Mouse (Mus musculus) midbrain, embryonic 11.5 days (tissue): Measurements from ENCODE around the gene Klf5. TPM values are rescaled to one million over a fixed set of nuclear protein-coding genes. Genes with fewer than 3 reads are reported as not detected.

Experiments used
- ATAC-seq: fragments of 200-750 bp; cut with Nextera tagmentation; 2 replicates; pipeline ENCODE4 v1.8.0; 2017; ENCODE audit warnings: moderate TSS enrichment, moderate library complexity; ENCODE audit not compliant: low FRiP score
- DNase-seq: peaks from one replicate; pipeline ENCODE4 v3.0.0; 2015; ENCODE audit warnings: low spot score; ENCODE audit errors: missing footprints
- H3K27ac ChIP-seq: fragments of 300-500 bp; sonication (generic); 2 replicates; pipeline ENCODE4 v1.5.1; 2014; ENCODE audit warnings: low read depth, low read length
- H3K27me3 ChIP-seq: fragments of 300-500 bp; sonication (generic); 2 replicates; pipeline ENCODE4 v1.6.1; 2014; ENCODE audit warnings: mild to moderate bottlenecking, low read length, moderate library complexity, mixed read lengths; ENCODE audit not compliant: control insufficient read depth, insufficient read depth
- H3K36me3 ChIP-seq: fragments of 300-500 bp; sonication (generic); 2 replicates; pipeline ENCODE4 v1.6.1; 2014; ENCODE audit warnings: mild to moderate bottlenecking, low read length, moderate library complexity, mixed read lengths; ENCODE audit not compliant: control insufficient read depth, insufficient read depth
- H3K4me1 ChIP-seq: fragments of 300-500 bp; sonication (generic); 2 replicates; pipeline ENCODE4 v1.6.1; 2014; ENCODE audit warnings: low read length; ENCODE audit not compliant: control insufficient read depth, insufficient read depth
- H3K4me2 ChIP-seq: fragments of 300-500 bp; sonication (generic); 2 replicates; pipeline ENCODE4 v1.6.1; 2014; ENCODE audit warnings: mild to moderate bottlenecking, moderate library complexity
- H3K4me3 ChIP-seq: fragments of 300-500 bp; sonication (generic); 2 replicates; pipeline ENCODE4 v1.5.1; 2014; ENCODE audit warnings: low read depth, low read length
- H3K9ac ChIP-seq: fragments of 300-500 bp; sonication (generic); 2 replicates; pipeline ENCODE4 v1.6.1; 2014; ENCODE audit warnings: low read length
- H3K9me3 ChIP-seq: fragments of 300-500 bp; sonication (generic); 2 replicates; pipeline ENCODE4 v1.6.1; 2016; ENCODE audit warnings: low read length; ENCODE audit not compliant: control insufficient read depth
- WGBS: fragments of 180-500 bp; shearing (Covaris S2); extraction: QIAGEN DNeasy Blood & Tissue Kit; methylation state at CpG from one replicate; pipeline ENCODE4 v1.1.7; 2014; 5-methylcytosine and 5-hydroxymethylcytosine counted together
- polyA plus RNA-seq: library from polyadenylated mRNA; unstranded; fragments of >200 nt; fragmentation: Nextera tagmentation; extraction: Ambion mirVana; gene quantifications from 2 replicates; pipeline ENCODE4 v1.2.1, GENCODE M21; 2014

The Klf5 gene
- polyA plus RNA-seq, 1 experiment from 2014 or later = 2.9 TPM

- no peak overlapping the region for H3K27ac ChIP-seq
- peaks cover 4% of the 10 kb centered on the region; the same call in 1 of the 2 replicates for H3K4me1 ChIP-seq
- H3K4me2 ChIP-seq = no peak overlapping the region
- no peak for DNase-seq
- no peaks in the 10 kb centered on the region for H3K36me3 ChIP-seq
- H3K4me3 ChIP-seq = no peak overlapping the region
- WGBS = 38% methylated on average over 3 of the region's 3 CpGs
- peak; percentile 60; the same call in 1 of the 2 replicates for ATAC-seq
- H3K27me3 ChIP-seq = peaks cover 22% of the 10 kb centered on the region
- H3K9ac ChIP-seq = no peak overlapping the region
- H3K9me3 ChIP-seq = no peaks in the 10 kb centered on the region
Observed at GRCm38 (mm10) chr14:99304387-99304786, 5.9 kb downstream of the Klf5 start.

GRCm38 (mm10) chr14:99304997-99305792 is 6.7 kb downstream of the Klf5 start:
- Histone ChIP-seq H3K36me3 (no peaks in the 10 kb centered on the region), H3K27me3 (peaks cover 17% of the 10 kb centered on the region), H3K27ac (no peak overlapping the region), H3K4me3 (no peak overlapping the region), H3K4me2 (no peak overlapping the region), H3K9me3 (no peaks in the 10 kb centered on the region), H3K4me1 (peaks cover 4% of the 10 kb centered on the region; the same call in 1 of the 2 replicates), H3K9ac (no peak overlapping the region)
- 89% methylated on average over 12 of the region's 12 CpGs for WGBS
- DNase-seq (no peak), ATAC-seq (no peak)

DNA sequence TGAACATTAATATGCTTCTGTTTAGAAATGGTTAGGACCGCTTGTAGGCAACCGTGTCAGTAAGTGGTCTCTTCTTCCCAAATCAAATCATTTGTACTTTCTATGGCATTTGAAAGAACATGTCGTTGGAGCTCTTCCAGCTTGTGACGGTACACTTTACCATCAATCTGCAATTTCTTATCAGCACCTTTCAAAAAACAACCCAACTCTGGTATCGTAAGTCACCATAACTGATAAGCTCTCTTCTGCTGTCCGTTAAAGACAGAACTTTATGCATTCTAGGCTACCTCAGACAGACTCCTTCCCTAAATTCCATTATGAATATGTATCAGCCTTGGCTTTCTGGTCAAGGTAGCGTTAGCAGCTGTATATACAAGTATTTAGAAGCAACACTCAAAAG is 7.9 kb downstream of the Klf5 start:
- Histone ChIP-seq H3K9me3 (no peaks in the 10 kb centered on the region), H3K9ac (no peak overlapping the region), H3K4me2 (no peak overlapping the region), H3K36me3 (no peaks in the 10 kb centered on the region), H3K4me1 (peaks cover 4% of the 10 kb centered on the region; the same call in 1 of the 2 replicates), H3K4me3 (no peak overlapping the region), H3K27ac (no peak overlapping the region), H3K27me3 (peaks cover 7% of the 10 kb centered on the region)
- 88% methylated on average over 7 of the region's 7 CpGs for WGBS
- ATAC-seq (no peak), DNase-seq (no peak)

GRCm38 (mm10) chr14:99309606-99310005 is 11.1 kb downstream of the Klf5 start:
- H3K4me2 ChIP-seq = no peak overlapping the region
- H3K9me3 ChIP-seq = no peaks in the 10 kb centered on the region
- ATAC-seq (no peak), DNase-seq (no peak)
- H3K36me3 ChIP-seq = no peaks in the 10 kb centered on the region
- H3K4me1 ChIP-seq = peaks cover under 1% of the 10 kb centered on the region; the same call in 1 of the 2 replicates
- no peak overlapping the region for H3K4me3 ChIP-seq
- WGBS = 84% methylated on average over 9 of the region's 9 CpGs
- no peak overlapping the region for H3K27ac ChIP-seq
- no peak overlapping the region for H3K9ac ChIP-seq
- H3K27me3 ChIP-seq = no peaks in the 10 kb centered on the region

DNA sequence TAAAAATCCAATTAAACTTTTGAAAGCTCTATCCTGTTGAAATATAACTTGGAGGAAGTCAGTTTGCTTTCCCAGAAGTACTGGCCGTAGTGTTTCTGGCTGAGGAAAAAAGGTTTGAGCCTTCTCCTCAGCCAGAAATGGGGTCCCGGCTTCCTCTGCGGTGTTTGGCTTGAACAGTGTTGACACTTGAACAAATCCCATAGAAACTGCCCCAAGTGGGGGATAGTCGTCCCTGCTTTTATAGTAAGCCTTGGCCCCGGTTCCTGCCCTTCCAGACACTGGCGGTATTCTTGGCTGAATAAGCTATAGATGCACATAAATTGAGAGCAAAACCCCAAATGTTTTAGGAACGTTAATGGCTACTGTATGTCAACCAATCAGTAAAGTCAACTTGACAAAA is 11.9 kb downstream of the Klf5 start:
- Histone ChIP-seq H3K36me3 (no peaks in the 10 kb centered on the region), H3K9ac (no peak overlapping the region), H3K4me3 (no peak overlapping the region), H3K9me3 (no peaks in the 10 kb centered on the region), H3K4me1 (no peaks in the 10 kb centered on the region), H3K4me2 (no peak overlapping the region), H3K27ac (no peak overlapping the region), H3K27me3 (no peaks in the 10 kb centered on the region)
- 84% methylated on average over 7 of the region's 7 CpGs for WGBS
- DNase-seq (no peak), ATAC-seq (no peak)

DNA sequence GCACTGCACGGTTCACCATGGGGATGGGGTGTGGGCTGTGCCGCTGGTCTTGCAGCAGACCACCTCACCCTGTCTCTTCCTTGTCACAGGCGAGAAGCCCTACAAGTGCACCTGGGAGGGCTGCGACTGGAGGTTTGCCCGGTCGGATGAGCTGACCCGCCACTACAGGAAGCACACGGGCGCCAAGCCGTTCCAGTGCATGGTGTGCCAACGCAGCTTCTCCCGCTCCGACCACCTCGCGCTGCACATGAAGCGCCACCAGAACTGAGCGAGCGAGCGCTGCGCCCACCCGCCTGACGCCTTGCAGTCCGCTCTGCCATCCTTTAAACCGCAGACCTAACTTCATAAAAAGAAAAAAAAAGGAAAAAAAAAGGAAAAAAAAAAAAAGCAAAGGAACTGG is 14.6 kb downstream of the Klf5 start:
- Histone ChIP-seq H3K36me3 (no peaks in the 10 kb centered on the region), H3K9me3 (no peaks in the 10 kb centered on the region), H3K4me1 (no peaks in the 10 kb centered on the region), H3K27ac (no peak overlapping the region), H3K4me3 (no peak overlapping the region), H3K27me3 (no peaks in the 10 kb centered on the region), H3K4me2 (no peak overlapping the region), H3K9ac (no peak overlapping the region)
- no peak for ATAC-seq
- DNase-seq = peak; percentile 56
- 83% methylated on average over 24 of the region's 24 CpGs for WGBS

DNA sequence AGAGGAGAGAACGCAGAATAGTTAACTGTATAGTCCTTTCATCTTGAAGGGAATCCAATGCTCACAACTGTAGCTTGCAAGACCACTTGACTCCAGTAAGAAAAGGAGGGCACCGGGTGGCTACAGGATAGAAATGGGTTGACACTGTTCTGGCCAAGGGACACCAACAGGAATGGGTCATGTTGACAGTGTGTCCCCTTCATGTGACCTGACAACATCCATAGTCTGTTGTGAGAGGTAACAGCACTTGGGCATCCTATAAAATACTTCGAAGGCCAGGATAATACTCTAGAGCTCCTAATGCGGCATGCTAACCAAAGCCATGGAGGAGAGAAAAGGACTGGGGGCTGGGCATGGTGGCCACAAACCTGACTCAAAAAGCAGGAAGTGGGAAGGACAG is 17.8 kb downstream of the Klf5 start:
- no peak for ATAC-seq
- H3K27ac ChIP-seq = no peak overlapping the region
- H3K4me3 ChIP-seq = no peak overlapping the region
- H3K4me1 ChIP-seq = no peaks in the 10 kb centered on the region
- no peak overlapping the region for H3K9ac ChIP-seq
- no peaks in the 10 kb centered on the region for H3K27me3 ChIP-seq
- no peaks in the 10 kb centered on the region for H3K36me3 ChIP-seq
- H3K9me3 ChIP-seq = no peaks in the 10 kb centered on the region
- DNase-seq = peak; percentile 62
- H3K4me2 ChIP-seq = no peak overlapping the region
- WGBS = 95% methylated on average over 4 of the region's 4 CpGs

DNA sequence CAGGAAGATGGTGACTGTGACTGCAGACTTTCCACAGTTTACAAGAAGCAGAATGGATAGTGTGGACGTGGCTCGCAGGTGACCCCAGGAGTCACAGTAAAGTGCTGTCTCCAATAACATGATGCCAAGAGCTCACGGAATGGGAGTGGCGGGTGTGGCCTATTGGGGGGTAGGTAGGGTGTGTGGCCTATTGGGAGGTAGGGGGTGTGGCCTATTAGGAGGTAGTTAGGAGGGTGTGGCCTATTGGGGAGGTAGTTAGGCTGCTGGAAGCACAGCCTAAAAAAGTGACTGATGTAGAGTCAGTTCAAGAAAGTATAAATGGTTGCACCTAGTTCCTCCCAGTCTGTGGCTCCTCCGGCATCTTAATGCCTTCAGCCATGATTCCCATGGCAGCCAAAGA is 22.2 kb downstream of the Klf5 start:
- WGBS = 90% methylated on average over 5 of the region's 5 CpGs
- Histone ChIP-seq H3K9ac (no peak overlapping the region), H3K36me3 (no peaks in the 10 kb centered on the region), H3K27ac (no peak overlapping the region), H3K4me3 (no peak overlapping the region), H3K27me3 (no peaks in the 10 kb centered on the region), H3K4me1 (no peaks in the 10 kb centered on the region), H3K9me3 (no peaks in the 10 kb centered on the region), H3K4me2 (no peak overlapping the region)
- DNase-seq = no peak
- ATAC-seq = no peak

DNA sequence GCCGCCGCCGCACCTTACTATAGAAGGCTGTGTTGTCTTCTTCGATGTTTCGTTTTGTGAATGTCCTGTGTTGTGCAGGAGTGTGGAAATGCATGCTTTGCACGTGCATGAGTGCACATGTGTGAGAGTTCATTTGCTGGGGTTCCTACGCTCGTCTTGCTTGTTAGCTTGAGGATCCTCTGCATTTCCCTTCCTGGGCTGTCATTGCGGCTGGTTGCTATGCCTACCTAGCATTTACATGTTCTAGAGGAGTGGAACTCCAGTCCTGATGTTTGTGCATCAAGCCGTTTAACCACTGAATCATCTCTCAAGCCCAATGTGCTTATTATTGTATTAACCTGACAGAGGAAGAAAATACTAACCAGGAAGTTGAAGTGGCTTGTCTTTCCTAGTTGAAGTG is 24.9 kb downstream of the Klf5 start:
- Histone ChIP-seq H3K4me1 (no peaks in the 10 kb centered on the region), H3K36me3 (no peaks in the 10 kb centered on the region), H3K9me3 (no peaks in the 10 kb centered on the region), H3K4me3 (no peak overlapping the region), H3K4me2 (no peak overlapping the region), H3K27ac (no peak overlapping the region), H3K9ac (no peak overlapping the region), H3K27me3 (no peaks in the 10 kb centered on the region)
- WGBS = 90% methylated on average over 10 of the region's 10 CpGs
- no peak for ATAC-seq
- DNase-seq = no peak
